Mouse (Mus musculus): ENCODE results near the gene Krtap28-13. TPM values are rescaled to one million over a fixed set of nuclear protein-coding genes. Genes with fewer than 3 reads are reported as not detected.

Gene Krtap28-13
- polyA plus RNA-seq, 1 experiment from 2014 or later = not detected

- Histone ChIP-seq H3K4me2 (no peak overlapping the region), H3K9ac (no peak overlapping the region), H3K27me3 (no peaks in the 10 kb centered on the region), H3K9me3 (replicated peaks) (no peaks in the 10 kb centered on the region), H3K27ac (no peak overlapping the region), H3K4me1 (no peaks in the 10 kb centered on the region), H3K36me3 (ENCODE audit: poor library complexity, severe bottlenecking) (no peaks in the 10 kb centered on the region), H3K4me3 (no peak overlapping the region)
- no peak for ATAC-seq
- WGBS = 84% methylated on average over 1 of the region's 1 CpGs
Measured at GRCm38 (mm10) chr1:83058481-83058880, 2.2 kb upstream of the Krtap28-13 start.

GRCm38 (mm10) chr1:83059278-83059677 lies 1.5 kb upstream of the Krtap28-13 start, which contains the start of gene A030005K14Rik:
A030005K14Rik (minus strand) TSS chr1:83059378.
- no peaks in the 10 kb centered on the region for H3K9me3 ChIP-seq (replicated peaks)
- no peak within 1 kb of the TSS for H3K4me2 ChIP-seq
- H3K27ac ChIP-seq = no peak within 1 kb of the TSS
- no peak within 1 kb of the TSS for H3K9ac ChIP-seq
- H3K4me1 ChIP-seq = no peaks in the 10 kb centered on the region
- H3K27me3 ChIP-seq = no peaks in the 10 kb centered on the region
- no peak for ATAC-seq
- no peaks in the 10 kb centered on the region for H3K36me3 ChIP-seq (ENCODE audit: poor library complexity, severe bottlenecking)
- H3K4me3 ChIP-seq = no peak within 1 kb of the TSS
- 88% methylated on average over 9 of the region's 9 CpGs for WGBS

GRCm38 (mm10) chr1:83064851-83065250 lies 4.1 kb downstream of the Krtap28-13 start:
- no peak overlapping the region for H3K4me3 ChIP-seq
- no peaks in the 10 kb centered on the region for H3K9me3 ChIP-seq (replicated peaks)
- no peak overlapping the region for H3K4me2 ChIP-seq
- H3K9ac ChIP-seq = no peak overlapping the region
- WGBS = 31% methylated on average over 3 of the region's 3 CpGs
- no peaks in the 10 kb centered on the region for H3K36me3 ChIP-seq (ENCODE audit: poor library complexity, severe bottlenecking)
- no peaks in the 10 kb centered on the region for H3K4me1 ChIP-seq
- no peaks in the 10 kb centered on the region for H3K27me3 ChIP-seq
- no peak overlapping the region for H3K27ac ChIP-seq
- no peak; the same call in 1 of the 2 replicates for ATAC-seq

- 72% methylated on average over 4 of the region's 4 CpGs for WGBS
- Histone ChIP-seq H3K4me3 (no peak overlapping the region), H3K36me3 (ENCODE audit: poor library complexity, severe bottlenecking) (no peaks in the 10 kb centered on the region), H3K27me3 (no peaks in the 10 kb centered on the region), H3K4me2 (no peak overlapping the region), H3K9ac (no peak overlapping the region), H3K4me1 (no peaks in the 10 kb centered on the region), H3K9me3 (replicated peaks) (no peaks in the 10 kb centered on the region), H3K27ac (no peak overlapping the region)
- no peak for ATAC-seq
Measured at GRCm38 (mm10) chr1:83066577-83066976, 5.8 kb downstream of the Krtap28-13 start.

GRCm38 (mm10) chr1:83067205-83067604 lies 6.5 kb downstream of the Krtap28-13 start:
- Histone ChIP-seq H3K4me2 (no peak overlapping the region), H3K9me3 (replicated peaks) (no peaks in the 10 kb centered on the region), H3K4me1 (no peaks in the 10 kb centered on the region), H3K27me3 (no peaks in the 10 kb centered on the region), H3K9ac (no peak overlapping the region), H3K27ac (no peak overlapping the region), H3K36me3 (ENCODE audit: poor library complexity, severe bottlenecking) (no peaks in the 10 kb centered on the region), H3K4me3 (no peak overlapping the region)
- no peak for ATAC-seq
- WGBS = 89% methylated on average over 10 of the region's 10 CpGs

GRCm38 (mm10) chr1:83075526-83076189 lies 14.9 kb downstream of the Krtap28-13 start:
- H3K27me3 ChIP-seq = no peaks in the 10 kb centered on the region
- no peak overlapping the region for H3K9ac ChIP-seq
- peak; percentile 68 for ATAC-seq
- peak overlapping the region; percentile 27 for H3K4me3 ChIP-seq
- H3K27ac ChIP-seq = no peak overlapping the region
- peaks cover 5% of the 10 kb centered on the region; the same call in 1 of the 2 replicates for H3K4me1 ChIP-seq
- H3K4me2 ChIP-seq = peak overlapping the region; percentile 47
- no peaks in the 10 kb centered on the region for H3K36me3 ChIP-seq (ENCODE audit: poor library complexity, severe bottlenecking)
- 34% methylated on average over 15 of the region's 15 CpGs for WGBS
- no peaks in the 10 kb centered on the region for H3K9me3 ChIP-seq (replicated peaks)

- Histone ChIP-seq H3K4me2 (peak overlapping the region; percentile 47), H3K36me3 (ENCODE audit: poor library complexity, severe bottlenecking) (no peaks in the 10 kb centered on the region), H3K4me1 (peaks cover 5% of the 10 kb centered on the region; the same call in 1 of the 2 replicates), H3K27ac (no peak overlapping the region), H3K9me3 (replicated peaks) (no peaks in the 10 kb centered on the region), H3K27me3 (no peaks in the 10 kb centered on the region), H3K4me3 (peak overlapping the region; percentile 27), H3K9ac (no peak overlapping the region)
- ATAC-seq = peak; percentile 94
- 44% methylated on average over 11 of the region's 11 CpGs for WGBS
Measured at GRCm38 (mm10) chr1:83076190-83076917, 15.6 kb downstream of the Krtap28-13 start.

GRCm38 (mm10) chr1:83077016-83077415 lies 16.3 kb downstream of the Krtap28-13 start:
- no peak overlapping the region for H3K27ac ChIP-seq
- 87% methylated on average over 6 of the region's 6 CpGs for WGBS
- ATAC-seq = no peak
- no peak overlapping the region for H3K4me2 ChIP-seq
- H3K27me3 ChIP-seq = no peaks in the 10 kb centered on the region
- H3K36me3 ChIP-seq (ENCODE audit: poor library complexity, severe bottlenecking) = no peaks in the 10 kb centered on the region
- no peak overlapping the region for H3K9ac ChIP-seq
- H3K9me3 ChIP-seq (replicated peaks) = no peaks in the 10 kb centered on the region
- H3K4me3 ChIP-seq = no peak overlapping the region
- peaks cover 5% of the 10 kb centered on the region; the same call in 1 of the 2 replicates for H3K4me1 ChIP-seq

GRCm38 (mm10) chr1:83084790-83085189 lies 24.1 kb downstream of the Krtap28-13 start:
- Histone ChIP-seq H3K9ac (no peak overlapping the region), H3K36me3 (ENCODE audit: poor library complexity, severe bottlenecking) (no peaks in the 10 kb centered on the region), H3K4me2 (no peak overlapping the region), H3K27me3 (no peaks in the 10 kb centered on the region), H3K9me3 (replicated peaks) (no peaks in the 10 kb centered on the region), H3K4me1 (no peaks in the 10 kb centered on the region), H3K27ac (no peak overlapping the region), H3K4me3 (no peak overlapping the region)
- WGBS = 93% methylated on average over 2 of the region's 2 CpGs
- no peak for ATAC-seq

GRCm38 (mm10) chr1:83091268-83091667 lies 30.5 kb downstream of the Krtap28-13 start:
- 82% methylated on average over 3 of the region's 3 CpGs for WGBS
- no peaks in the 10 kb centered on the region for H3K27me3 ChIP-seq
- H3K36me3 ChIP-seq (ENCODE audit: poor library complexity, severe bottlenecking) = no peaks in the 10 kb centered on the region
- H3K9ac ChIP-seq = no peak overlapping the region
- no peaks in the 10 kb centered on the region for H3K9me3 ChIP-seq (replicated peaks)
- H3K27ac ChIP-seq = no peak overlapping the region
- H3K4me2 ChIP-seq = no peak overlapping the region
- ATAC-seq = no peak
- no peak overlapping the region for H3K4me3 ChIP-seq
- H3K4me1 ChIP-seq = no peaks in the 10 kb centered on the region

GRCm38 (mm10) chr1:83096935-83097334 lies 36.2 kb downstream of the Krtap28-13 start:
- H3K9me3 ChIP-seq (replicated peaks) = no peaks in the 10 kb centered on the region
- H3K4me2 ChIP-seq = no peak overlapping the region
- peaks cover 5% of the 10 kb centered on the region for H3K4me1 ChIP-seq
- no peaks in the 10 kb centered on the region for H3K36me3 ChIP-seq (ENCODE audit: poor library complexity, severe bottlenecking)
- no peak for ATAC-seq
- H3K9ac ChIP-seq = no peak overlapping the region
- H3K4me3 ChIP-seq = no peak overlapping the region
- 73% methylated on average over 4 of the region's 4 CpGs for WGBS
- no peak overlapping the region for H3K27ac ChIP-seq
- no peaks in the 10 kb centered on the region for H3K27me3 ChIP-seq

GRCm38 (mm10) chr1:83099160-83099559 lies 38.4 kb downstream of the Krtap28-13 start:
- 63% methylated on average over 2 of the region's 2 CpGs for WGBS
- H3K36me3 ChIP-seq (ENCODE audit: poor library complexity, severe bottlenecking) = no peaks in the 10 kb centered on the region

More at GRCm38 (mm10) chr1:83099160-83099559, 38.4 kb downstream of the Krtap28-13 start:
- no peak overlapping the region for H3K4me3 ChIP-seq
- no peak overlapping the region for H3K4me2 ChIP-seq
- 0 out of 2 replicates have a peak, but pooled peaks have one; percentile 58 for ATAC-seq
- no peaks in the 10 kb centered on the region for H3K9me3 ChIP-seq (replicated peaks)
- peaks cover 6% of the 10 kb centered on the region for H3K4me1 ChIP-seq
- no peak overlapping the region for H3K9ac ChIP-seq
- no peaks in the 10 kb centered on the region for H3K27me3 ChIP-seq
- H3K27ac ChIP-seq = no peak overlapping the region
